Mouse (Mus musculus): Measurements from ENCODE around the gene Lgi2.

The Lgi2 gene

GRCm38 (mm10) chr5:52565813-52566531 lies at the start of gene Lgi2:
TSS of gene Lgi2 (minus strand) at chr5:52566462.
- in situ Hi-C loops (cut with MboI, MseI) = no loop called here

- in situ Hi-C loops (cut with MboI, MseI) = no loop called here
Observed at GRCm38 (mm10) chr5:52615421-52615820, 49.2 kb upstream of the Lgi2 start.

DNA sequence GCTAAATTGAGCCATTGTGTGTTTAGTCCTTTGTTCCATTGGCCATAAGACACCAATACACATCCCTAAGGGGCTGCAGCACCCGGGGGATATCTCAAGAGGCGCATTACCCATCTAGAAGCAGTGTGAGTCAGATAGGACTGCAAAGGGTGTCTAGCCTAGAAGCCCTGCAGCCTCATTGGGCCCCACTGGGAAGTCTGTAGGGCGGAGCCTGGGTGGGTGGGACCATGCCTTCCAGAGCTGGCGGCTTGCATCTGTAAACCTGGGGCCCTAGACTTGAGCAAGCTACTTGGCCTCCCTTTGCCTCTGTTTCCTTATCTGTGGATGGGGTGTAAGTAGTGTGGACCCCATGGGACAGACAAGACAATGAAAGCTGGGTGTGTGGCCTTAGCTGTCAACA lies 48.4 kb upstream of the Lgi2 start:
- in situ Hi-C loops (cut with MboI, MseI) = no loop called here

DNA sequence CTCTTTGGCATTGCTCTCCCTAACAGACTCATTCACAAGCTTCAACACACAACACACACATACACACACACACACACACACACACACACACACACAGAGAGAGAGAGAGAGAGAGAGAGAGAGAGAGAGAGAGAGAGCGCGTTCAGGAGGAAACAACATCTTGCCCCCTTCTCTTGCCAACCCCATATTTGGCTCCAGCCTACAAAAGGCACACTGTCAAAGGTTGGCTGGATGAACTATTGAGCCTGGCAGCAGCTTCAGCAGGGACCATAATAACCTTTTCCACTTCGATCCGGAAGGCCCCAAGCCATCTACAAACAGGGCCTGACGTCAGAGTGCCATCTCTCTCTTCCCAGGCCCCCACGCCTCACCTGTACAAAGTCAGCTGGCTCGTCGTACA lies 46.5 kb upstream of the Lgi2 start:
- in situ Hi-C loops (cut with MboI, MseI) = no loop called here

- in situ Hi-C loops (cut with MboI, MseI) = no loop called here
Observed at GRCm38 (mm10) chr5:52611315-52611895, 45.1 kb upstream of the Lgi2 start.

- in situ Hi-C loops (cut with MboI, MseI) = no loop called here
Observed at GRCm38 (mm10) chr5:52610306-52610705, 44.0 kb upstream of the Lgi2 start.

DNA sequence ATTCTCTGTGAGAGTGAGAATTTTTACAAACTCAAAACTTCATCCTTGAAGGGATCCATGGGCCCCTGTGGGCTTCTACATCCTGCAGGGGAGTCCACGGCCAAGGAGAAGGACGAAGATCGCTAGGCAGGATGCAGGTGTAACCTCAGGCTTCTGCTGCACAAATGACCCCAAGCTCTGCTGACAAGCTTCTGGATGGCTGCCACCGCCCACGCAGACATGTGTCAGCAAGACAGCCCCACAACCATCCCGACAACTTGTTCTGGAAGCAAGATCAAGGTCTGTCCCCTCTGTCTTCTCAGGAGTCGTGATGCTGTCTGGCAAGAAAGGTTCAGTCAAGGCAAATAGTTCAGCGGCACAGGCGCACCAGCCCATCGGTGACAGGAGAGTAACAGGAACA lies 43.4 kb upstream of the Lgi2 start:
- in situ Hi-C loops (cut with MboI, MseI) = no loop called here

DNA sequence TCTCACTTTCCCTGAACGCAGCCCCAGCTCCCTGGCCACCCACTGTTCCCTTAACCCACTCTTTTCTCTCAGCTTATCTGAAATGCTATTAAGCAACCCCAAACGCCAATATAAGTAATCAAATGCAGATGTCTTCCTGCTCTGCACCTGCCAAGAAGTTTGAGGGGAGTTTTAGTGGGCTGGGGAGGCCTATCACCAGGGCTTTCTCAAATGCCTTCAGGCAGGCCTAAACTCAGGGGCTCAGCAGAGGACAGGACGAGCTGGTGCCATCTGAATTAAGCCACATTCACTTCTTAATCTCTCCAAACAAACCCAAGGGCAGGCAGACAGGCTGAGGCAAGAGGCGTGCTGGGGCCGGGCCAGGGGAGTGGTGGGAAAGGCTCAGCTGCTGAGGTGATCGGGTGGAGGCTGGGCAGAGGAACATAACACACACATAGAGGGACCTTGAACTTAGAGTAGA lies 38.4 kb upstream of the Lgi2 start:
- in situ Hi-C loops (cut with MboI, MseI) = no loop called here

GRCm38 (mm10) chr5:52590612-52591011 lies 24.4 kb upstream of the Lgi2 start:
- in situ Hi-C loops (cut with MboI, MseI) = no loop called here

DNA sequence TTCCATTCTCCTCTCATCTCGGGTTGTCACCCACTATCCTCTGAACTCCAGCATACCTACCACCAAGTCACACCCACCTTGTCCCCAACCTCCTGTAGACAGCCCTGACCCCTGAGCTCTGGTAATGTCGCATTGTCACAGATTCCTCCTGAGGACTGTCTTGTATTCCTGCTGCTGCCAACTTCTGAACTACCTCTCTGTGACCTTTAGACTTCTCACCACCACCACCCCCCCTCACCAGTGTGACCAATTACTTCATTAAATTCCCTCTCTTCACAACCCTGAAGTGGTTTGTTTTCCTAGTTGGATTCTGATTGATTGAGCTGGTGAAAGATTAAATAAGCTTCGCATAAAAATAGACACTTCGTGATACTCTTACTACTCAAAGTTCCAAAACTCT lies 22.4 kb upstream of the Lgi2 start:
- in situ Hi-C loops (cut with MboI, MseI) = no loop called here

- in situ Hi-C loops (cut with MboI, MseI) = no loop called here
Observed at GRCm38 (mm10) chr5:52587291-52587733, 21.1 kb upstream of the Lgi2 start.

- in situ Hi-C loops (cut with MboI, MseI) = no loop called here
Observed at GRCm38 (mm10) chr5:52572572-52572971, 6.3 kb upstream of the Lgi2 start.

GRCm38 (mm10) chr5:52570746-52571145 lies 4.5 kb upstream of the Lgi2 start:
- in situ Hi-C loops (cut with MboI, MseI) = no loop called here

- in situ Hi-C loops (cut with MboI, MseI) = no loop called here
Observed at GRCm38 (mm10) chr5:52565214-52565812, 949 bp downstream of the Lgi2 start.

- in situ Hi-C loops (cut with MboI, MseI) = no loop called here
Observed at GRCm38 (mm10) chr5:52564351-52564750, 1.9 kb downstream of the Lgi2 start.

DNA sequence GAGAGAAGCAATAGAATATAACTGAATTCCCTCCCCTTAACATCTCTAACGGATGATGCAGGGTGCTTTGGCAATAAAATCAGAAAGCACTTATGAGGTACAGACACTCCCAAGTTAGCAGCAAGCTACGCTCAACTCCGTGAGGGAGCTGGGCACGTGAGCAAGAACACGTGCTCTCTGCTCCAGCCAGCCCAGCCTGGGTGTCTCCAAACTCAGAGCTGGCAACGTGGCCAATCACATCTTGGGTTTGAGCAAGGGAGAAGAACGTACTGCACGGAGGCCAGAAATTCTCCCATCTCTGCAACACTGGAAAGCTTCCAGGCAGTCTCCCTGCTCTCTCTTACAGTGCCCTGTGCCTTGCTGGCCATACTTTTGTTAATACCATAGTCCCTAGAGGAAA lies 6.0 kb downstream of the Lgi2 start:
- in situ Hi-C loops (cut with MboI, MseI) = no loop called here

- in situ Hi-C loops (cut with MboI, MseI) = no loop called here
Observed at GRCm38 (mm10) chr5:52555526-52555925, 10.7 kb downstream of the Lgi2 start.

DNA sequence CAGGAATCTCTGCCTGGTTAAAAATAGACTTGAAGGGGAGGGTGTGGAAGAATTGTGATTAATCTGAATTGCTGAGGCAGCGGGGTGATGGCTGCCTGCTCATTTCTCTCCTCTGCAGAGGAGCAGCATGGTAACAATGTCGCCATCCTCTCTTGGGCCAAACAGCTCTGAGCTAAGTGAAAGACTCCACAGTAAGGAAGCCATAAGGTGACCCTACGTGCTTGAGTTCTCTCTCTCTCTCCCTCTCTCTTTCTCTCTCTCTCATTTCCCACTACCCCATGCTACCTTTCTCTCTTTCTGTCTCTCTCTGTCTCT lies 15.0 kb downstream of the Lgi2 start:
- in situ Hi-C loops (cut with MboI, MseI) = no loop called here

DNA sequence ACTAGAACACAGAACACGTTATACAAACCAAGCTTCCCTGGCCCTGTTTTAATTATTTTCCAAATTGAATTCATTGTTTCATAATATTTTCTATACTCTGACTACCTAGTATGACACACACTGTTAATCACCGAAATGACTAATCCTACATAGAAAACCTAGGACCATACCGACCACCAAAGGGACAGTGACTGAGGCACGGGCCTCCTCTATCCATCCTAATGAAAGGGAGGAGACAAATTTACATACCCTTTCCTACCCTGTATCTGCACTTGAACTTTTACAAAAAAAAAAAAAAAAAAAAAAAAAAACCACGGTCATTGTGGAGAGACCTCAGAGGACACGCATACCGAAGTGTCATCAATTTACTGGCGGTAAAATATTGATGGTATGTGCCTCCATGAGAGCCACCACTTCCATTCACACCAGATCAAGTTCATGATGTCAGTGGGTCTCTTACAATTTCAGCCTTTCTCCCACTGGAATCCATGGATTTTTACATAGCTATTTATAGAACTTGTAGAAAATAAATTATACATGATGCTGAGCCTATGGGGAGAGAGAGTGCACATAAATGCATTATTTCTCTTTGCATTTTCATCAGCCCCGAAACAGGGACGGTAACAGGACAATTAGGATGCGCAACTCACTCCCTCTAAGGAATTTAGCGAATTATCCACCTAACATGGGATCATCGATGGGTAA lies 15.5 kb downstream of the Lgi2 start:
- in situ Hi-C loops (cut with MboI, MseI) = no loop called here

DNA sequence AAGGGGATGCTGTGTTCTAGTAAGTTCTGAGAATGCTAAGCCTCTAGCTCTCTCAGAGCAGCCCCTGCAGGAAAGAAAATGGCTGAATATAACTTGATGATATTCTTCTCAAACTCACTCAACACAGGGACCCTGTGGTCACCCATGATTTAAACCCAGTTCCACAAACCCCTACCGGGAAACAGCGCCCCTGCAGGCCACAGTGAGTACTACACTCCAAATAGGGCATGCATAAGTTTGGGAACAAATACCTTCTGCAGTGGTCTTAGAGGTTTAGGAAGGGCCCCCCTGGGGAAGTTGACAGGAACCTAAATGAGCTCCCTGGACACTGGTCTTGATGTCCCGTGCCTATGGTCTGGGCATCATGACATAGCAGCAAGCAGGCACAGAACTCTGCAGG lies 19.3 kb downstream of the Lgi2 start:
- in situ Hi-C loops (cut with MboI, MseI) = no loop called here

DNA sequence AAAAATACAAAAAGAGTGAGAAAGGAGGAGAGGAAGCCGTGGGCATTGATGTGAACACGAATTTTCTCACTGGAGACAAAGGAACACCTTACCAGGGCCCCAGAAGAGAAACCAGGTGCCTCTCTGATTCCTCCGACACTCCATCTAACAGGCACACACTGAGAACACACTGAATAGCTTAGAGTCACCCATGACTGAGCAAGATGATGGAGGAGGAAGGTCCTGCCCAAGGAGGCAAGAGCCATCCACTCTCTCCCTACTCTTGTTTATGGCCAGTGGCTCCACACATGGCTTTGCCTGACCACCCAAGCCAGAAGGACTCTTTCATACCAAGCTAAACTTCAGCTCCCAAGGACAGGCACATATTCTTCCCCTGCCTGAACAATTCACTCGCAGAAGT lies 22.5 kb downstream of the Lgi2 start:
- in situ Hi-C loops (cut with MboI, MseI) = no loop called here

DNA sequence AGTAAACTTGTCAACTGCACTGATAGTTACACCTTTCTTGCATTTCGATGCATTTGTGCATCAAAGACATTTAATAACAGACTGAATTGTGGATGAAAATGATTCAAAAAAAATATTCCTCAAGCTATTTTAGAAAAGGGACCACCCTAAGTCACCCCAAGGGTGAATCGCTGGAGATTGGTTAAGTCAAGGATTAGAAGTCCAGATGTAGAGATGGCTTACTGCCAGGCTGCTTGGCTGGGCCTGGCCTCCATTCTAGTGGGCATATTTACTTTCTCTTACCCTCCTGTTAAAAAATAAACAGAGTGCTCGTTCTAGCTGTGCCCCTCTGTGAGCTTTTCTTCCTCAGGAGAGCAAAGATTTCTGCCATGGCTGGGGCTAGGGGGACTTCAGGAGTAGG lies 26.1 kb downstream of the Lgi2 start:
- in situ Hi-C loops (cut with MboI, MseI) = no loop called here

GRCm38 (mm10) chr5:52539483-52539882 lies 26.8 kb downstream of the Lgi2 start:
- in situ Hi-C loops (cut with MboI, MseI) = no loop called here
